Mouse (Mus musculus) ovary, adult 2 months (tissue): ENCODE data around the gene Cybc1. TPM values are rescaled to one million over a fixed set of nuclear protein-coding genes. Genes with fewer than 3 reads are reported as not detected.

Source experiments
- polyA plus RNA-seq: library from polyadenylated mRNA; depleted of rRNA; stranded (reverse); fragments of >200 nt; gene quantifications from 2 replicates; pipeline ENCODE4 v1.2.3, GENCODE M21; 2012; rRNA removed

Gene Cybc1
- polyA plus RNA-seq = 27.0 and 31.8 TPM in 2 replicates

GRCm38 (mm10) chr11:121229018-121229439 lies at the start of gene Cybc1:
Gene Cybc1 (minus strand): TSS chr11:121229322.

DNA sequence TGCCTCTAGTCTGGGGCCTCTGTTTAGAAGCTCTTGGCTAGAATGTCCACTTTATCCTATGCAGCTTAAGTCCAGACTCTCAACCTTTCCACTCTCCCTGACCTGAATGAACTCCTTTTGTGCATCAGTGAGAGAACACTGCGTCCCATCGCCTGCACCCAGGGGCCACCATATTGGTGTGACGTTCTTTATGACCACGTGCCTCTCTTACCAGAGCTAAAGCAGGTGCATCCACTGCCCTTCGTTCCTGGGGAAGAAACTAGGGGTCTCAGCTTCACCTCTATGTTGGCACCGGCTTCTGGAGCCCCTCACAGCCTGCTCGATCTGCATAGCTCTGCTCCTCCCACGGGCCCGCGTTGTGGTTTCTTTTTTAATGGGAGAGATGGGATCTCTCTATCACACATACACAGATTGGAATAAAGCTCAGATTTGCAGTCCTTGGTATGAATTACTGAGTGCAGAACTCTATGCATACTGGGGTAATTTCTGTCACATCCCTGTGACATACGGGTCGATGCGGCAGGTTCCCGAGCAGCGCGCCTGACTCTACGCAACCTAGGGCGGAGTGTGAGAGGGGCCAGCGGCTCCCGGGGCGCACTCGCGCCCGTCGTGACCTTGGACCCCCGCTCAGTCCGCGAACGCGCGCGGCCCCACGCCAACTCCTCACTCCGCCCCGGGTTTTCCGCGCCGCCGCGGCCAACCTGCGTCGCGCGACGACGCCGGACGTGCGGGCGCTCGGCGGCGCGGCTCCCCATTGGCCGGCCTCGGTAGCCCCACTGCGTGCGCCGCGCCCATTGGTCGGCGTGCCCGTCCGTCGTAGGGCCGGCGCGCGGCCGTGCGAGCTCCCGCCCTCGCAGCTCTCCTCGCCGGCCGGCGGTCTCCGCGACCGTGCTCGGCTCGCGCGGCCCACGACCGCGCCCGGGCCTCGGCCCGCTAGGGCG lies 30.3 kb upstream of the Cybc1 start, which contains the start of gene Foxk2:
Gene Foxk2, plus strand, starts transcription at position 831 of the 941 bp plus-strand sequence.

GRCm38 (mm10) chr11:121236564-121237344 lies 7.6 kb upstream of the Cybc1 start, which contains the start of gene Narf:
Gene Narf (plus strand): TSS chr11:121237253.

DNA sequence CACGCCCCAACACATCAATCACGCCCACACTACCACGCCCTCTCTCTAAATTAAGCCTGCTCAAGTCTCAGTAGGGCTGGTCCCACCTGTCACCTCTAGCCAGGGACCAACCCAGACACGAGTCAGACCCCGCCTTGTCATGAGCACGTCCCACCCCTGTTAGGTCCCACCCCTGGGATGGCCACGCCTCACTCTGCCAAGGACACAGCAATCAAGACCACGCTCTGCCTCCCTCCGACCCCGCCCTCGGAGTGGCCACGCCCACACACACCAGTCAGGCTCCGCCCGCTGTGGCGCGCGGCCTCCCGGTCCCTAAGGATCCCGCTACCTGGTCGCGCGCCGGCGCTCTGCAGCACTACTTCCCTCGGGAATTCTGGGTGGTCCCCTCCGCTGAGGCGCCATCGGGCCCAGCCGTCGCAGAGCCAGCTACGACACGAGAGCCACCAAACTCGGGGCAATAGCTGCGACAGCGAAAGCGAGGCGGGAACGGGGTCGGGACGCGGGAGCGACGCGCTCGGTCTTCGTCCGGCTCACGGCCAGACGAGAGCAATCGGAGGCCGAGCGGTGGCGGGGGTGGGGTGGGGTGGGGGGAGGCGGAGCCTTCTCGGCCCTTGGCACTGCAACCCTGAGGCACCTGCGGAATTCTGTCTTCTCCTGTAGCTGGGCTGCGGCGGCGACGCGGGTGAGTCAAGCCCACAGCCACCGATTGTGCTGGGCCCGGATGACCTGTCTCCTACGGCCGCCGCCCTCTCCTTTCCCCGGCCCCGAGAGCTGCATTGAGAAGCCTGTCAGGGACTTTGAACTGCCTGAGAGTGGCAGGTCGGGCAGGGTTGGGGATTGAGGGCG lies 24.7 kb downstream of the Cybc1 start, which contains the start of the genes Hexdc and Ogfod3:
Gene Hexdc, plus strand, starts transcription at position 273 of the 846 bp plus-strand sequence.
Gene Ogfod3, minus strand, starts transcription at position 551 of the 846 bp plus-strand sequence.

Other genes starting within 250 kb of the Cybc1 start
- gene Csnk1d, start 238.0 kb downstream of the Cybc1 start, polyA plus RNA-seq = 83.9 and 91.8 TPM in 2 replicates
- gene Cd7, start 189.9 kb downstream of the Cybc1 start, polyA plus RNA-seq = 5.7 and 9.2 TPM in 2 replicates
- 2.3 and 2.4 TPM in 2 replicates for gene Sectm1b, start 165.8 kb downstream of the Cybc1 start, polyA plus RNA-seq
- gene Sectm1a, start 148.1 kb downstream of the Cybc1 start, polyA plus RNA-seq = 1.7 and 2.5 TPM in 2 replicates
- 0.43 and 0.53 TPM in 2 replicates for gene Tex19.2, start 110.6 kb downstream of the Cybc1 start, polyA plus RNA-seq
- 1.9 and 2.1 TPM in 2 replicates for gene Tex19.1, start 83.2 kb downstream of the Cybc1 start, polyA plus RNA-seq
- 0.28 TPM in 1 of 2 replicates, not detected in the other for gene Uts2r, start 69.1 kb downstream of the Cybc1 start, polyA plus RNA-seq
- 41.1 and 43.8 TPM in 2 replicates for gene Hexdc, start 24.9 kb downstream of the Cybc1 start, polyA plus RNA-seq
- 13.2 and 14.1 TPM in 2 replicates for gene Ogfod3, start 24.6 kb downstream of the Cybc1 start, polyA plus RNA-seq
- 22.8 and 30.3 TPM in 2 replicates for gene Narf, start 7.9 kb upstream of the Cybc1 start, polyA plus RNA-seq
- 91.7 and 98.5 TPM in 2 replicates for gene Foxk2, start 30.7 kb upstream of the Cybc1 start, polyA plus RNA-seq
- gene Wdr45b, start 125.1 kb upstream of the Cybc1 start, polyA plus RNA-seq = 63.5 and 64.8 TPM in 2 replicates
- 5.3 and 5.5 TPM in 2 replicates for gene Rab40b, start 158.9 kb upstream of the Cybc1 start, polyA plus RNA-seq
- 8.0 and 8.7 TPM in 2 replicates for gene Fn3krp, start 192.1 kb upstream of the Cybc1 start, polyA plus RNA-seq
- 2.0 and 3.8 TPM in 2 replicates for gene Fn3k, start 205.6 kb upstream of the Cybc1 start, polyA plus RNA-seq
- 91.7 and 110 TPM in 2 replicates for gene Tbcd, start 222.6 kb upstream of the Cybc1 start, polyA plus RNA-seq